Mouse (Mus musculus): ENCODE results near the gene Gm3138. TPM values are rescaled to one million over a fixed set of nuclear protein-coding genes. Genes with fewer than 3 reads are reported as not detected.

The Gm3138 gene
- not detected for polyA plus RNA-seq (2014; fragmentation: Illumina TruSeq; extraction: RNeasy Lipid Tissue Mini Kit (QIAGEN cat#74804); ENCODE audit: low read depth, low replicate concordance)

DNA sequence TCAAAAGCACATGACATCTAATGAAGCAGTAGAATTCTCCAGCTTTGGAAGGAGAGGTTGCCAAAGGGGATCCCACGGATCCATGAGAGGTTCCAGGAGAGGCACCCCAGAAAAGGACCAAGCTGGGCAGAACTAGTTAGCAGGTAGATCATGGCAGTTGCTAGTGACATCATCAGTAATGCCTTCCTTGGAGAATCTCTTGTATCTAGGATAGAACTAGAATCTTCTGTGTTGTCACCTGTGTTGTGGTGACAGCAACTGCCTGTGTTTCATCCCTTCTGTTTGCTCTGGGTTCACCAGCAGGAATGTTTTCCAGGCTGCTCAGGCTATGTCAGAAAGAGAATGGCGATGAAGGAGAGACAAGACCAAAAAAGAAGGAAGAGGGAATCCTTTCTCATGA is at the start of gene Gm3138:
Gene Gm3138, plus strand, starts transcription at position 301 of the 400 bp plus-strand sequence.

Other genes with a start within 250 kb of the Gm3138 start
- not detected for gene Gm5796, start 225.7 kb upstream of the Gm3138 start, polyA plus RNA-seq (2014; fragmentation: Illumina TruSeq; extraction: RNeasy Lipid Tissue Mini Kit (QIAGEN cat#74804); ENCODE audit: low read depth, low replicate concordance)
- gene Gm3115, start 165.5 kb upstream of the Gm3138 start, polyA plus RNA-seq (2014; fragmentation: Illumina TruSeq; extraction: RNeasy Lipid Tissue Mini Kit (QIAGEN cat#74804); ENCODE audit: low read depth, low replicate concordance): not detected
- not detected for gene Gm8108, start 139.1 kb upstream of the Gm3138 start, polyA plus RNA-seq (2014; fragmentation: Illumina TruSeq; extraction: RNeasy Lipid Tissue Mini Kit (QIAGEN cat#74804); ENCODE audit: low read depth, low replicate concordance)
- gene Gm3127, start 84.6 kb upstream of the Gm3138 start, polyA plus RNA-seq (2014; fragmentation: Illumina TruSeq; extraction: RNeasy Lipid Tissue Mini Kit (QIAGEN cat#74804); ENCODE audit: low read depth, low replicate concordance): not detected
- gene Gm2974, start 67.1 kb upstream of the Gm3138 start, polyA plus RNA-seq (2014; fragmentation: Illumina TruSeq; extraction: RNeasy Lipid Tissue Mini Kit (QIAGEN cat#74804); ENCODE audit: low read depth, low replicate concordance): not detected
- gene Gm3149, start 67.7 kb downstream of the Gm3138 start, polyA plus RNA-seq (2014; fragmentation: Illumina TruSeq; extraction: RNeasy Lipid Tissue Mini Kit (QIAGEN cat#74804); ENCODE audit: low read depth, low replicate concordance): not detected
- not detected for gene 2610042L04Rik, start 85.1 kb downstream of the Gm3138 start, polyA plus RNA-seq (2014; fragmentation: Illumina TruSeq; extraction: RNeasy Lipid Tissue Mini Kit (QIAGEN cat#74804); ENCODE audit: low read depth, low replicate concordance)
- not detected for gene Gm3159, start 147.9 kb downstream of the Gm3138 start, polyA plus RNA-seq (2014; fragmentation: Illumina TruSeq; extraction: RNeasy Lipid Tissue Mini Kit (QIAGEN cat#74804); ENCODE audit: low read depth, low replicate concordance)
- not detected for gene Gm3164, start 165.8 kb downstream of the Gm3138 start, polyA plus RNA-seq (2014; fragmentation: Illumina TruSeq; extraction: RNeasy Lipid Tissue Mini Kit (QIAGEN cat#74804); ENCODE audit: low read depth, low replicate concordance)
- gene Gm3173, start 181.4 kb downstream of the Gm3138 start, polyA plus RNA-seq (2014; fragmentation: Illumina TruSeq; extraction: RNeasy Lipid Tissue Mini Kit (QIAGEN cat#74804); ENCODE audit: low read depth, low replicate concordance): not detected
- not detected for gene Gm3182, start 232.1 kb downstream of the Gm3138 start, polyA plus RNA-seq (2014; fragmentation: Illumina TruSeq; extraction: RNeasy Lipid Tissue Mini Kit (QIAGEN cat#74804); ENCODE audit: low read depth, low replicate concordance)

All from liver, adult 10 weeks (tissue).